Mouse (Mus musculus): ENCODE data around the gene Rbm6. TPM values are rescaled to one million over a fixed set of nuclear protein-coding genes. Genes with fewer than 3 reads are reported as not detected.

Rbm6 gene
- polyA plus RNA-seq, 1 experiment from 2014 or later, result 91.1 TPM

- Histone ChIP-seq H3K4me1 (ENCODE audit: control insufficient read depth, insufficient read depth, low read length) (no peaks in the 10 kb centered on the region), H3K36me3 (ENCODE audit: control insufficient read depth, insufficient read depth, low read length) (peaks cover 13% of the 10 kb centered on the region; the same call in 1 of the 2 replicates), H3K27ac (replicated peaks; ENCODE audit: low read depth, low read length) (no peak overlapping the region), H3K4me3 (ENCODE audit: low read depth, low read length) (no peak overlapping the region), H3K4me2 (ENCODE audit: low read depth, severe bottlenecking) (no peak overlapping the region), H3K27me3 (ENCODE audit: control insufficient read depth, insufficient read depth, low read length) (no peaks in the 10 kb centered on the region), H3K9me3 (ENCODE audit: control insufficient read depth, low read length) (no peaks in the 10 kb centered on the region), H3K9ac (ENCODE audit: low read length) (no peak overlapping the region)
- DNase-seq (ENCODE audit: low spot score) (no peak), ATAC-seq (ENCODE audit: insufficient number of reproducible peaks, low FRiP score, low TSS enrichment, low read depth) (no peak)
- 96% methylated on average over 11 of the region's 11 CpGs for WGBS
Observed at GRCm38 (mm10) chr9:107782536-107783203, 90.4 kb downstream of the Rbm6 start.

- Histone ChIP-seq H3K9ac (ENCODE audit: low read length) (no peak overlapping the region), H3K27me3 (ENCODE audit: control insufficient read depth, insufficient read depth, low read length) (no peaks in the 10 kb centered on the region), H3K36me3 (ENCODE audit: control insufficient read depth, insufficient read depth, low read length) (peaks cover 10% of the 10 kb centered on the region; the same call in 1 of the 2 replicates), H3K9me3 (ENCODE audit: control insufficient read depth, low read length) (no peaks in the 10 kb centered on the region), H3K4me1 (ENCODE audit: control insufficient read depth, insufficient read depth, low read length) (no peaks in the 10 kb centered on the region), H3K27ac (replicated peaks; ENCODE audit: low read depth, low read length) (no peak overlapping the region), H3K4me3 (ENCODE audit: low read depth, low read length) (no peak overlapping the region), H3K4me2 (ENCODE audit: low read depth, severe bottlenecking) (no peak overlapping the region)
- DNase-seq (ENCODE audit: low spot score) (no peak), ATAC-seq (ENCODE audit: insufficient number of reproducible peaks, low FRiP score, low TSS enrichment, low read depth) (no peak)
Observed at GRCm38 (mm10) chr9:107776809-107777208, 96.2 kb downstream of the Rbm6 start.

GRCm38 (mm10) chr9:107774411-107774810, 98.6 kb downstream of the Rbm6 start:
- 89% methylated on average over 3 of the region's 3 CpGs for WGBS

GRCm38 (mm10) chr9:107771782-107772181, 101.3 kb downstream of the Rbm6 start:
- H3K4me2 ChIP-seq (ENCODE audit: low read depth, severe bottlenecking), result no peak overlapping the region
- no peak for DNase-seq (ENCODE audit: low spot score)
- no peaks in the 10 kb centered on the region for H3K27me3 ChIP-seq (ENCODE audit: control insufficient read depth, insufficient read depth, low read length)
- no peak for ATAC-seq (ENCODE audit: insufficient number of reproducible peaks, low FRiP score, low TSS enrichment, low read depth)
- no peak overlapping the region for H3K4me3 ChIP-seq (ENCODE audit: low read depth, low read length)
- H3K4me1 ChIP-seq (ENCODE audit: control insufficient read depth, insufficient read depth, low read length), result no peaks in the 10 kb centered on the region; the same call in 1 of the 2 replicates
- H3K27ac ChIP-seq (replicated peaks; ENCODE audit: low read depth, low read length), result no peak overlapping the region
- WGBS, result 81% methylated on average over 2 of the region's 2 CpGs
- peaks cover 19% of the 10 kb centered on the region; the same call in 1 of the 2 replicates for H3K36me3 ChIP-seq (ENCODE audit: control insufficient read depth, insufficient read depth, low read length)
- H3K9ac ChIP-seq (ENCODE audit: low read length), result no peak overlapping the region
- no peaks in the 10 kb centered on the region for H3K9me3 ChIP-seq (ENCODE audit: control insufficient read depth, low read length)

More at GRCm38 (mm10) chr9:107774411-107774810, 98.6 kb downstream of the Rbm6 start:
- H3K27me3 ChIP-seq (ENCODE audit: control insufficient read depth, insufficient read depth, low read length), result no peaks in the 10 kb centered on the region
- H3K27ac ChIP-seq (replicated peaks; ENCODE audit: low read depth, low read length), result no peak overlapping the region
- no peak overlapping the region for H3K9ac ChIP-seq (ENCODE audit: low read length)
- H3K4me1 ChIP-seq (ENCODE audit: control insufficient read depth, insufficient read depth, low read length), result no peaks in the 10 kb centered on the region; the same call in 1 of the 2 replicates
- ATAC-seq (ENCODE audit: insufficient number of reproducible peaks, low FRiP score, low TSS enrichment, low read depth) (no peak), DNase-seq (ENCODE audit: low spot score) (no peak)
- H3K4me3 ChIP-seq (ENCODE audit: low read depth, low read length), result no peak overlapping the region
- H3K4me2 ChIP-seq (ENCODE audit: low read depth, severe bottlenecking), result no peak overlapping the region
- H3K9me3 ChIP-seq (ENCODE audit: control insufficient read depth, low read length), result no peaks in the 10 kb centered on the region
- H3K36me3 ChIP-seq (ENCODE audit: control insufficient read depth, insufficient read depth, low read length), result peaks cover 5% of the 10 kb centered on the region; the same call in 1 of the 2 replicates

DNA sequence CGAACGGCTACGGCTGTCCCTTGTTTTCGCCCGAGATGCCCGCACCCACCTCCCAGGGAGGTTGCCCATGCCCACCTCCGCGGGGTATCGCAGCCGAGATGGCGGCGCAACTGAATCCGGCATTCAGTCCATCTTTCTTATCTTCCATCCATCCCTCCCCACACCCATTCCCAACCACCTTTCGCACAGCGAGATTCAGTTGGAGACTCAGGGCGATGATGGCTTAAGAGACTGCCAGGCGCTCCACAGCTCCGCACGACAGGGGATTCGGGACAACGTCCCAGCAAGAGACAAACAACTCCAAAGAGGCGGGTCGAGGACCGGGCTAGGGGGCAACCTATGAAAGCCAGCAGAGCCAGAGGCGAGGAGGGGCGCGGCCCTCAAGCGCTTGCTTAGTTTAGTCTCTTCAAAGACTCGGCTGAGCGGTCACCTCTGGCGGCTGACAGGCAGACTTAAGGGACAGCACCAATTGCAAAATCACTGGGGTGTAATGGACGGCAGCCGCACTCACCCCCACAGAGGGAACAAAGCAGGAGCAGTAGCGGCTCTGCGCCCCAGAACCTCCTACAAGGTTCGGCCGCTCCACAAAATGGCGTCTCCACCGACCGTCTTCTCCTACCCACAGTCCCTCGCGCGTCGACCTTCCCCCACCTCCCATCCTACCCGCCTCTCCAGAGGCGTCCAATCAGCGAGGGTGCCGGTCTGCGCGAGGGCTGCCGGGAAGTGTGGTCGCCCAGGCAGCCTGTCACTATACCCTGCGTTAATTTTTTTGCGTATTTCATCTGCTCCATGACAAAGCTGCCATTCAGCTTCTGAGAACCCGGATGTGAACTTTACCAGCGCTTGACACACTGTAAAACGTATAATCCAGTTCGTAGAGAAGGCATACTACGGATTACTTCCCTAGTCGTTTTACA, 102.4 kb downstream of the Rbm6 start, which contains the start of gene Rbm5:
TSS of gene Rbm5 (minus strand) at position 623 of the 917 bp plus-strand sequence.
- under 1% methylated on average over 60 of the region's 60 CpGs for WGBS
- Histone ChIP-seq H3K27ac (replicated peaks; ENCODE audit: low read depth, low read length) (peak within 1 kb of the TSS; percentile 59), H3K4me1 (ENCODE audit: control insufficient read depth, insufficient read depth, low read length) (no peaks in the 10 kb centered on the region; the same call in 1 of the 2 replicates), H3K27me3 (ENCODE audit: control insufficient read depth, insufficient read depth, low read length) (no peaks in the 10 kb centered on the region), H3K9me3 (ENCODE audit: control insufficient read depth, low read length) (no peaks in the 10 kb centered on the region), H3K36me3 (ENCODE audit: control insufficient read depth, insufficient read depth, low read length) (peaks cover 24% of the 10 kb centered on the region), H3K4me3 (ENCODE audit: low read depth, low read length) (peak within 1 kb of the TSS; percentile 76), H3K9ac (ENCODE audit: low read length) (peak within 1 kb of the TSS; percentile 92), H3K4me2 (ENCODE audit: low read depth, severe bottlenecking) (peak within 1 kb of the TSS; percentile 60)
- ATAC-seq (ENCODE audit: insufficient number of reproducible peaks, low FRiP score, low TSS enrichment, low read depth) (peak; percentile 100), DNase-seq (ENCODE audit: low spot score) (peak; percentile 95)

DNA sequence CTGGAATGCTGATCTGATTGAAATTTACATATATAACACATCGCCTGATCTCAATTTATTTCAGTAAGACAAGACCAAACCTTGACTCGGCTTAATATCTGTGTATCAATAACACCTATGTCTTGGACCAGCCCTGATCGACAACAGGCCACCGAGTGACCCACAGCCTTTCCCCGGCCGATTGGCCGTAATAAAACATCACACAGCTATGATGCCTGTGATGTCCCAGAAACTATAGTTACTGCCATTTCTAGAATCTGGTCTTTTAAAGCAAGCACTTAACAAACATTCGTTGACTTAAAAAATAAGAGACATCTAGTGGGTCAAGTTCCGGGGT, 103.0 kb downstream of the Rbm6 start:
- Histone ChIP-seq H3K27ac (replicated peaks; ENCODE audit: low read depth, low read length) (no peak overlapping the region), H3K36me3 (ENCODE audit: control insufficient read depth, insufficient read depth, low read length) (peaks cover 27% of the 10 kb centered on the region)

GRCm38 (mm10) chr9:107769445-107770000, 103.5 kb downstream of the Rbm6 start:
- DNase-seq (ENCODE audit: low spot score) (no peak), ATAC-seq (ENCODE audit: insufficient number of reproducible peaks, low FRiP score, low TSS enrichment, low read depth) (no peak)
- Histone ChIP-seq H3K4me1 (ENCODE audit: control insufficient read depth, insufficient read depth, low read length) (no peaks in the 10 kb centered on the region; the same call in 1 of the 2 replicates), H3K4me3 (ENCODE audit: low read depth, low read length) (peak overlapping the region; percentile 76), H3K27ac (replicated peaks; ENCODE audit: low read depth, low read length) (no peak overlapping the region), H3K36me3 (ENCODE audit: control insufficient read depth, insufficient read depth, low read length) (peaks cover 31% of the 10 kb centered on the region), H3K4me2 (ENCODE audit: low read depth, severe bottlenecking) (peak overlapping the region; percentile 60), H3K9me3 (ENCODE audit: control insufficient read depth, low read length) (no peaks in the 10 kb centered on the region), H3K27me3 (ENCODE audit: control insufficient read depth, insufficient read depth, low read length) (no peaks in the 10 kb centered on the region), H3K9ac (ENCODE audit: low read length) (peak overlapping the region; percentile 92)
- 48% methylated on average over 4 of the region's 4 CpGs for WGBS

More for the DNA sequence above, 103.0 kb downstream of the Rbm6 start:
- WGBS, result 2% methylated on average over 9 of the region's 9 CpGs
- peak overlapping the region; percentile 76 for H3K4me3 ChIP-seq (ENCODE audit: low read depth, low read length)
- H3K4me2 ChIP-seq (ENCODE audit: low read depth, severe bottlenecking), result peak overlapping the region; percentile 60
- no peaks in the 10 kb centered on the region for H3K9me3 ChIP-seq (ENCODE audit: control insufficient read depth, low read length)
- no peak for DNase-seq (ENCODE audit: low spot score)
- H3K9ac ChIP-seq (ENCODE audit: low read length), result peak overlapping the region; percentile 92
- ATAC-seq (ENCODE audit: insufficient number of reproducible peaks, low FRiP score, low TSS enrichment, low read depth), result no peak
- no peaks in the 10 kb centered on the region; the same call in 1 of the 2 replicates for H3K4me1 ChIP-seq (ENCODE audit: control insufficient read depth, insufficient read depth, low read length)
- no peaks in the 10 kb centered on the region for H3K27me3 ChIP-seq (ENCODE audit: control insufficient read depth, insufficient read depth, low read length)

- Histone ChIP-seq H3K36me3 (ENCODE audit: control insufficient read depth, insufficient read depth, low read length) (peaks cover 36% of the 10 kb centered on the region), H3K9ac (ENCODE audit: low read length) (no peak overlapping the region), H3K27ac (replicated peaks; ENCODE audit: low read depth, low read length) (no peak overlapping the region), H3K27me3 (ENCODE audit: control insufficient read depth, insufficient read depth, low read length) (no peaks in the 10 kb centered on the region), H3K4me2 (ENCODE audit: low read depth, severe bottlenecking) (peak overlapping the region; percentile 60; the same call in 1 of the 2 replicates), H3K4me3 (ENCODE audit: low read depth, low read length) (peak overlapping the region; percentile 76; the same call in 1 of the 2 replicates), H3K4me1 (ENCODE audit: control insufficient read depth, insufficient read depth, low read length) (no peaks in the 10 kb centered on the region; the same call in 1 of the 2 replicates), H3K9me3 (ENCODE audit: control insufficient read depth, low read length) (no peaks in the 10 kb centered on the region)
- ATAC-seq (ENCODE audit: insufficient number of reproducible peaks, low FRiP score, low TSS enrichment, low read depth) (no peak), DNase-seq (ENCODE audit: low spot score) (no peak)
- WGBS, result 94% methylated on average over 5 of the region's 5 CpGs
Observed at GRCm38 (mm10) chr9:107768851-107769250, 104.2 kb downstream of the Rbm6 start.

Measured in limb, embryonic 11.5 days (tissue).